Mouse (Mus musculus) stomach, postnatal 0 days (tissue): ENCODE measurements around the gene Amh. TPM values are rescaled to one million over a fixed set of nuclear protein-coding genes. Genes with fewer than 3 reads are reported as not detected.

Experiments used
- ATAC-seq: fragments of 200-750 bp; cut with Nextera tagmentation; 2 replicates; pipeline ENCODE4 v1.8.0; 2017; ENCODE audit not compliant: low FRiP score, low TSS enrichment
- DNase-seq: peaks from one replicate; pipeline ENCODE4 v3.0.0-alpha.2; 2016; ENCODE audit warnings: low spot score
- H3K27ac ChIP-seq: fragments of 300-500 bp; sonication (generic); replicated peaks from 2 replicates; pipeline ENCODE4 v1.5.1; 2014; ENCODE audit warnings: mild to moderate bottlenecking, control low read depth
- H3K27me3 ChIP-seq: fragments of 300-500 bp; sonication (generic); 2 replicates; pipeline ENCODE4 v1.6.1; 2014; ENCODE audit warnings: low read length; ENCODE audit not compliant: control insufficient read depth, insufficient read depth
- H3K36me3 ChIP-seq: fragments of 300-500 bp; sonication (generic); 2 replicates; pipeline ENCODE4 v1.6.1; 2014; ENCODE audit warnings: low read length, mixed read lengths; ENCODE audit not compliant: control insufficient read depth, insufficient read depth
- H3K4me1 ChIP-seq: fragments of 300-500 bp; sonication (generic); replicated peaks from 2 replicates; pipeline ENCODE4 v1.6.1; 2014; ENCODE audit warnings: antibody characterized with exemption; ENCODE audit not compliant: control insufficient read depth, insufficient read depth
- H3K4me2 ChIP-seq: fragments of 300-500 bp; sonication (generic); replicated peaks from 2 replicates; pipeline ENCODE4 v1.6.1; 2014; ENCODE audit warnings: low read depth, mild to moderate bottlenecking, control low read depth, moderate library complexity
- H3K4me3 ChIP-seq: fragments of 300-500 bp; sonication (generic); 2 replicates; pipeline ENCODE4 v1.5.1; 2014; ENCODE audit warnings: low read depth, low read length, control low read depth
- H3K9ac ChIP-seq: fragments of 300-500 bp; sonication (generic); 2 replicates; pipeline ENCODE4 v1.6.1; 2014; ENCODE audit warnings: mild to moderate bottlenecking, low read length, control low read depth, mixed read lengths
- H3K9me3 ChIP-seq: fragments of 300-500 bp; sonication (generic); 2 replicates; pipeline ENCODE4 v1.6.1; 2016; ENCODE audit warnings: low read length; ENCODE audit not compliant: control insufficient read depth
- CTCF ChIP-seq: IDR thresholded peaks from 2 replicates; pipeline ENCODE4 v1.5.1; 2016; ENCODE audit warnings: antibody characterized with exemption, low read depth, mild to moderate bottlenecking, moderate library complexity
- EP300 ChIP-seq: optimal IDR thresholded peaks from 2 replicates; pipeline ENCODE3; 2016; ENCODE audit warnings: antibody characterized with exemption
- WGBS: fragments of 180-500 bp; shearing (Covaris S2); extraction: QIAGEN DNeasy Blood & Tissue Kit; methylation state at CpG from one replicate; pipeline ENCODE4 v1.1.7; 2014; 5-methylcytosine and 5-hydroxymethylcytosine counted together
- polyA plus RNA-seq: library from polyadenylated mRNA; unstranded; fragments of >200 nt; fragmentation: Nextera tagmentation; extraction: Ambion mirVana; gene quantifications from 2 replicates; pipeline ENCODE4 v1.2.1, GENCODE M21; 2015

Gene Amh
- polyA plus RNA-seq, 1 experiment from 2014 or later = 6.8 TPM

DNA sequence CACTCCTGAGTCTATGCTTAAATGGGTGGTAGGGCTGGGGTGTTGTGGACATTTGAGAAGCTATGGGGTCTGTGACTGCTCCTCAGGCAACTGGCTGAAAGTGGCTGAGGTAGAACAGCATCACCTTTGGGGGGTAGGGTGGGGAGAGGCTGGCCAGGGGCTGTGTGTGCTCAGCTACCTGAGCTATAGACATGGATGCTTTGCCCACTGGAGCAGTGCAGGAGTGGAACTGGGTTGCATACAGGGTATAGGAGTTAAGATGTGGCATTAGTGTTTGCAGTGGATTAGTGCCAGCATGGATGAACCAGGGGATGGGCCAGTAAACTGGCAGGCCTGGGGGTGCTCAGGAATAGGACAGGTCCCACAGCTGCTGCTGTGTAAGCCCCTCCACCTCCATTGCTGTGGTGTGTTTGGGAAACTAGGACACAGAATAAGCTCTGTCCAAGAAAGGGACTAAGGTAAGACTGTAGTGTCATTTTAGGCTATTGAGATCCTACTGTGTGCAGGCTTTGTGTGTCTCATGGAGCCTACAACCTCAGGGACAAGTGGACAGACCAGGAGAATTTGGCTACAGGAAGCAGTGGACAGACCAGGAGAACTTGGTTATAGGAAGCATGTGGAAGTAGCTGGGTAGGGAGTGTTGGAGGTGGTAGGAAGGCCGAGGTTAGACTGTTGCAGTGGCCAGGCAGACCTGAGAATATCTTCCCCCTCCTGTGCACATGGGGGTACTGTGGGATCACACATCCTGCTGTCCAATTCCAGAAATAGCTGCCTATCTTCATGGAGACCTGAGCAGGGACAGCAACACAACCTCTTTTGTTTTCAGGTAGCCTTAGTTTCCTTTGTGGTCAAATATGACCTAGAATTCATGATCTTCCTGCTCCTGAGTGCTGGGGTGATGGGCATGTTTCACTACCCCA, 24.6 kb downstream of the Amh start:
- no peak overlapping the region for H3K4me2 ChIP-seq
- no peaks in the 10 kb centered on the region for H3K36me3 ChIP-seq
- H3K9ac ChIP-seq = no peak overlapping the region
- no peak for DNase-seq
- H3K9me3 ChIP-seq = no peaks in the 10 kb centered on the region
- peaks cover 3% of the 10 kb centered on the region; the same call in 1 of the 2 replicates for H3K4me1 ChIP-seq
- 57% methylated on average over 1 of the region's 1 CpGs for WGBS
- H3K4me3 ChIP-seq = no peak overlapping the region
- no peak for ATAC-seq
- TF ChIP-seq EP300 (no peak), CTCF (no peak)
- H3K27ac ChIP-seq = no peak overlapping the region
- no peaks in the 10 kb centered on the region for H3K27me3 ChIP-seq

- H3K9ac ChIP-seq = no peak overlapping the region
- DNase-seq (peak; percentile 58), ATAC-seq (no peak)
- TF ChIP-seq CTCF (no peak), EP300 (no peak)
- H3K27me3 ChIP-seq = no peaks in the 10 kb centered on the region; the same call in 1 of the 2 replicates
- no peak overlapping the region for H3K27ac ChIP-seq
- 8% methylated on average over 9 of the region's 9 CpGs for WGBS
- no peaks in the 10 kb centered on the region for H3K9me3 ChIP-seq
- peaks cover 3% of the 10 kb centered on the region; the same call in 1 of the 2 replicates for H3K4me1 ChIP-seq
- no peak overlapping the region for H3K4me2 ChIP-seq
- H3K36me3 ChIP-seq = no peaks in the 10 kb centered on the region
- no peak overlapping the region for H3K4me3 ChIP-seq
Observed at GRCm38 (mm10) chr10:80831136-80831535, 26.1 kb downstream of the Amh start.

DNA sequence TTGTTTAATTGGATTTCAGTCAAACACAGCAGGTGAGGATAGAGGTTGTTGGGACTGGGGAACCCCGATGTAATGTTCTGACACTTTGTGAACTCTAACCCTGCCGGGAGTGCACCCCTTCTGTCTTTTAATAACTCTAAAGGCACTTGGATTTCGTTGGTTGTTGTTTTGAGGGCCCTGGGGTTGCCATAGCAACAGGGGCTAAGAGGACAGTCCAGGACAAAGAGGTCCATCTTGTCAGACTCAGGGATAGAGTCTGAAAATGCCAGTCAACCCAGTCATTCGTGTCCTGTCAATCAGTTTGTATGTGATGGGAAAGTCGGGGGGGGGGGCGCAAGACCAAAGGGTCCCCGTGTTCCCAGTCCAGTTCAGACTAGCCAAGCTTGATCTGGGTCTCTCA, 27.8 kb downstream of the Amh start:
- no peak for ATAC-seq
- no peak overlapping the region for H3K4me2 ChIP-seq
- H3K27me3 ChIP-seq = no peaks in the 10 kb centered on the region; the same call in 1 of the 2 replicates
- TF ChIP-seq EP300 (no peak), CTCF (no peak)
- H3K9ac ChIP-seq = no peak overlapping the region
- no peak overlapping the region for H3K4me3 ChIP-seq
- H3K4me1 ChIP-seq = peaks cover 1% of the 10 kb centered on the region; the same call in 1 of the 2 replicates
- no peaks in the 10 kb centered on the region for H3K9me3 ChIP-seq
- no peak overlapping the region for H3K27ac ChIP-seq
- WGBS = 69% methylated on average over 7 of the region's 7 CpGs
- no peaks in the 10 kb centered on the region for H3K36me3 ChIP-seq
- no peak for DNase-seq

DNA sequence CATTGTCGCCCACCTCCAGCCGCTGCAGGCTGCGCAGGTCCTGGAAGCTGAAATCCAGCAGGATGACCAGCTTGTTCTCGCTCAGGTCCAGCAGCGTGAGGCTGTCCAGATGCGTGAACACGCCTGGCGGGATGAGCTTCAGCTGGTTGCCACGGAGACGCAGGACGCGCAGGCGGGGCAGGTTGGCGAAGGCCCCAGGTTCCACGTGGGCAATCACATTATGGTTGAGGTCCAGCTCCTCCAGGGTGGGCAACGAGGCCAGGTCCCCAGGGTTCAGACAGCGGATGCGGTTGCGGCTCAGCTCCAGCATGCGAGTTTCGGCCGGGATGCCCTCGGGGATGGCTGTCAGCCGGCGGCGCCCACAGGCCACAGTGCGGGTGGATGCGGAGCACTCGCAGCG, 30.6 kb downstream of the Amh start:
- H3K4me3 ChIP-seq = no peak overlapping the region
- TF ChIP-seq CTCF (no peak), EP300 (no peak)
- no peaks in the 10 kb centered on the region; the same call in 1 of the 2 replicates for H3K27me3 ChIP-seq
- H3K9ac ChIP-seq = no peak overlapping the region
- no peaks in the 10 kb centered on the region for H3K4me1 ChIP-seq
- no peaks in the 10 kb centered on the region for H3K36me3 ChIP-seq
- no peaks in the 10 kb centered on the region for H3K9me3 ChIP-seq
- WGBS = 58% methylated on average over 30 of the region's 30 CpGs
- no peak for ATAC-seq
- H3K4me2 ChIP-seq = no peak overlapping the region
- H3K27ac ChIP-seq = no peak overlapping the region
- DNase-seq = no peak

- Histone ChIP-seq H3K4me1 (no peaks in the 10 kb centered on the region), H3K4me2 (no peak overlapping the region), H3K9ac (no peak overlapping the region), H3K27ac (no peak overlapping the region), H3K36me3 (no peaks in the 10 kb centered on the region), H3K4me3 (no peak overlapping the region), H3K27me3 (no peaks in the 10 kb centered on the region; the same call in 1 of the 2 replicates), H3K9me3 (no peaks in the 10 kb centered on the region)
- ATAC-seq = no peak
- no peak for DNase-seq
- TF ChIP-seq CTCF = no peak
- no peak for TF ChIP-seq EP300
- WGBS = 45% methylated on average over 7 of the region's 7 CpGs
Observed at GRCm38 (mm10) chr10:80836949-80837379, 31.9 kb downstream of the Amh start.

DNA sequence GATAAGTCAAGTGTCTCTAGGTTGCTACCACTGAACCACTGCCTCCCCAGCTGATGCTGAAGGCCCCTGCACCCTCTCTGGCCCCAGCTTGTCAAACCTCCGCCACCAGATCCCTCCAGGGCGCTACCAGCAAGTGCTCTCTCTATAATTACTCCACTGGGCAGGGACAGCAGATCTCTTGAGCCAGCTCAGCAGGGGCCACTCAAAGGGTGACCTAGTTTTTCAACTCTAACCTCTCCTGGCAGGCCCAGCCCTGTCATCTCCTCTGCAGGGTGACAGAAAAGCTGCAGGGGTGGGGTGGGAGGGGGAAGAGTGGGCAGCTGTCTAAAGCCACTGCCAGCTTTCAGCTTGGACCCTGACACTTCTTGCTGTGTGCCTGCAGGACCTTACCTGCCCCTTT, 32.8 kb downstream of the Amh start:
- WGBS = 11% methylated on average over 2 of the region's 2 CpGs
- H3K4me3 ChIP-seq = no peak overlapping the region
- DNase-seq (no peak), ATAC-seq (no peak)
- H3K27me3 ChIP-seq = no peaks in the 10 kb centered on the region; the same call in 1 of the 2 replicates
- TF ChIP-seq CTCF (no peak), EP300 (no peak)
- H3K9me3 ChIP-seq = no peaks in the 10 kb centered on the region
- H3K4me2 ChIP-seq = no peak overlapping the region
- no peak overlapping the region for H3K27ac ChIP-seq
- H3K36me3 ChIP-seq = no peaks in the 10 kb centered on the region
- no peak overlapping the region for H3K9ac ChIP-seq
- H3K4me1 ChIP-seq = no peaks in the 10 kb centered on the region
